Mouse (Mus musculus) stomach, postnatal 0 days (tissue): Measurements from ENCODE around the gene Shkbp1.

Experiments used
- CTCF ChIP-seq: IDR thresholded peaks from 2 replicates; pipeline ENCODE4 v1.5.1; 2016; ENCODE audit warnings: antibody characterized with exemption, low read depth, mild to moderate bottlenecking, moderate library complexity
- EP300 ChIP-seq: optimal IDR thresholded peaks from 2 replicates; pipeline ENCODE3; 2016; ENCODE audit warnings: antibody characterized with exemption

DNA sequence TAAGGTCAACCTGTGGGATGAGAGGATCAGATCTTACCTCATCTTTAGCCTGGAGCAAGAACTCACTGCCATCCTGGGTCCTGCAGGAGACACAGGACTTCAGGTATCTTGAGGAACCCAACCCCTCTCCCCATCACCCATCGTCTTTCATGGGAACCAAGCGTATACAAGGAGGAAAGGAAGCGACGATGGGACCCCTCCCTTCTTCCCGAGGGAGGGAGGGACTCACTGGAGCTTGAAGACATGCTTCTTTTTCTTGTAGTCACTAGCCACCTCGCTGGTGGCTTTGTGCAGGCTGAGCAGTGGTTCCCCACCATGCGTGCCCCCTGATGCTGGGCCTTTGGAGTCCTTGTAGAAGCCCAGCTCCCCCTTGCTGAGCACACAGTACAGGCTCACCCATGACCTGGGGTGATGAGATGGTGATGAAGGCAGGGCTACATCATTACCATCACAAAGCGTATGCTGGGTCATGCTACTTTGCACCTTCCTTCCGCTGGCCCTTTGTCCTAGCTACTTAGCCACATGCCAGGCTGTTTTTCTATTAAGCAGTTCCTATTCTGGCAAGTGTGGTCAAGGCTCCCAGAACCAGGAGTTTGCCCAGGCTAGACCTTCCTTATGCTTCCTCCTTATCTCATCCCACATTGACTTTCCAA lies 4.0 kb upstream of the Shkbp1 start:
- TF ChIP-seq CTCF (no peak), EP300 (no peak)
